Mouse (Mus musculus) stomach, postnatal 0 days (tissue): ENCODE measurements at regions not wholly inside any gene's neighbourhood (a gene's known extent, or its start where the extent isn't known, plus 50 kb on each side); places are given as distances from the start of the nearest gene placed in this dataset.

ENCODE experiments used
- CTCF ChIP-seq: IDR thresholded peaks from 2 replicates; pipeline ENCODE4 v1.5.1; 2016; ENCODE audit warnings: antibody characterized with exemption, low read depth, mild to moderate bottlenecking, moderate library complexity
- EP300 ChIP-seq: optimal IDR thresholded peaks from 2 replicates; pipeline ENCODE3; 2016; ENCODE audit warnings: antibody characterized with exemption

GRCm38 (mm10) chr10:46273846-46274245 is 696.2 kb downstream of the Hace1 start:
- TF ChIP-seq CTCF (no peak), EP300 (no peak)
